ENCODE assay signal across 28 mouse cellular contexts in the genomic region with DNA sequence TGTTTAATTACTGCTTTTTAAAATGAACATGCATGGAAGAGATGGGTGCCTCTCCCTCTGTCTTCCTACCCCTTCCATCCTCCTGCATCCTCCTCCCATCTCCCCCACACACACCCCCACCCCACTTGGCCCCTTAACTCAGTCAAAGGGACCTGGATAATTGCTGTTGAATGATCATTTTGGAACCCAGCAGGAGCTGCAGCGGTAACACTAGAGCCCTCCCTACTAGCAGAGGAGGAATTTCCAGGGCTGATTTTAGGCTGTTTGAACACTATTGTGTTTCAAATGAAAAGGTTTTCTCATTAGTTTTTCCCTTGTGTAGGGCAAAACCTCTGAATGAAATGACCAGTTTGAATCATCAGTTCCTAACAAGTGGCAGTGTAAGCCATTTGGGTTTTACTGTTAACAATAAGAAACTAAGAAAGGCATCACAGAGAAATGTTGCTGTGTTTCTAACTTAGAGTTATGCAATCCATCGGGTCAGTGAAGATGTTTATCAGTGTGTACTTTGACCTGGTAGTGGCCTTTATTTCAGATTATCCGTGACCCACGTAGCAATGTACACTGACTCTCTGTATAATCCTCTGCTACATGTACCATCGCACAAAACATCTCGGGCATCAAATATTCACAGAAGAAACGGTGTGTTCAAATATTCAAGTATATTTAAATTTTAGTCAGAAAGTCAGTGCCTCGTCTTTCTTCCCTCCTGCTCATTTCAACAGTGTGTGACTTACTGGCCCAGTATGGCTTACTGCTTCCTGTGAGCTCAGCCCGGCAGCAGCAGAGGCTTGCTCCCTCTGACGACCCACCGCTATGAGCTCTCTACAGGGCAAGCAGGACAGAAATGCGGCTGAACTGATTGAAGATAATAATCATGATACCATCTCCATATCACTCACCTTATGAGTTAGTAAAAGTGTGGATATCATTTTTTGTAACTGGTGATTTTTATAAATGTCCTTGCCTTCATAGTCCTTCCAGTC. TPM values are rescaled to one million over a fixed set of nuclear protein-coding genes. Genes with fewer than 3 reads are reported as not detected.
DNase-seq lines count a peak whose midpoint lies in the region; ATAC-seq and TF ChIP-seq lines count a peak whose summit lies in the region.
"Had no signal": no experiment of that assay in that cellular context is flagged by ENCODE, and none has a peak within 500 bp of the region (broad histone marks: within the 10 kb centered on the region; RNA-seq: fewer than 3 reads in every experiment).

No protein-coding gene starts in this region.

- H3K9ac ChIP-seq in forebrain, embryonic 12.5 days, result no peak overlapping the region
- no peak overlapping the region for H3K9ac ChIP-seq in forebrain, postnatal 0 days
- no peak overlapping the region for H3K9ac ChIP-seq in midbrain, embryonic 16.5 days (ENCODE audit: low read depth, low read length)
- H3K9ac ChIP-seq: embryonic facial prominence, embryonic 12.5 days; hindbrain, embryonic 12.5 days; liver, embryonic 14.5 days; midbrain, embryonic 12.5 days; neural tube, embryonic 15.5 days had no signal

- H3K27me3 ChIP-seq in forebrain, embryonic 12.5 days, result peaks cover 45% of the 10 kb centered on the region
- H3K27me3 ChIP-seq in forebrain, postnatal 0 days (ENCODE audit: insufficient read depth, low read length), result peaks cover 5% of the 10 kb centered on the region; the same call in 1 of the 2 replicates
- H3K27me3 ChIP-seq in midbrain, embryonic 10.5 days (ENCODE audit: low read depth, poor library complexity, severe bottlenecking), result peaks cover 48% of the 10 kb centered on the region
- H3K27me3 ChIP-seq in midbrain, embryonic 16.5 days (ENCODE audit: control insufficient read depth, insufficient read depth, low read depth, low read length), result no peaks in the 10 kb centered on the region; the same call in 1 of the 2 replicates
- H3K27me3 ChIP-seq: embryonic facial prominence, embryonic 12.5 days; neural tube, embryonic 15.5 days had no signal

- peak; percentile 49; the same call in 1 of the 2 replicates for ATAC-seq in forebrain, embryonic 12.5 days (ENCODE audit: low FRiP score)
- no peak for ATAC-seq in forebrain, postnatal 0 days
- no peak for ATAC-seq in midbrain, embryonic 16.5 days

- TF ChIP-seq CTCF in forebrain, postnatal 0 days (IDR thresholded peaks at IDR 0.05; ENCODE audit: low read depth), result no peak
- no peak for TF ChIP-seq CTCF in layer of hippocampus, adult 2 months (conservative IDR thresholded peaks at IDR 0.05)

- no peak for DNase-seq in forebrain, postnatal 0 days
- DNase-seq in midbrain, embryonic 10.5 days (ENCODE audit: low spot score), result peak; percentile 19
- DNase-seq in embryo, embryonic 10 days (ENCODE audit: low spot score), result peak; percentile 54
- DNase-seq in retina, postnatal 1 day, result peak; percentile 38
- DNase-seq in heart, adult 18-20 months, result no peak
- DNase-seq in layer of hippocampus, adult 2 months (ENCODE audit: low spot score in 2 of 2), result no peak
- DNase-seq: adrenal gland, postnatal 10 days; cerebellum, postnatal 10 days; gastrocnemius, postnatal 36 days; kidney, adult 9 months; kidney, postnatal 25 days; left cerebral cortex, postnatal 4 days; right cerebral cortex, postnatal 25 days; thymus, postnatal 36 days had no signal

- no peak overlapping the region for H3K4me2 ChIP-seq in forebrain, embryonic 12.5 days
- no peak overlapping the region for H3K4me2 ChIP-seq in forebrain, postnatal 0 days (ENCODE audit: low read depth)
- no peak overlapping the region for H3K4me2 ChIP-seq in midbrain, embryonic 16.5 days (ENCODE audit: low read length)
- H3K4me2 ChIP-seq: embryonic facial prominence, embryonic 12.5 days; hindbrain, embryonic 12.5 days; midbrain, embryonic 12.5 days; neural tube, embryonic 15.5 days had no signal

- no peaks in the 10 kb centered on the region for H3K9me3 ChIP-seq in forebrain, embryonic 12.5 days
- H3K9me3 ChIP-seq in forebrain, postnatal 0 days (ENCODE audit: low read length), result no peaks in the 10 kb centered on the region
- H3K9me3 ChIP-seq in midbrain, embryonic 10.5 days (replicated peaks), result no peaks in the 10 kb centered on the region
- no peaks in the 10 kb centered on the region for H3K9me3 ChIP-seq in midbrain, embryonic 16.5 days (replicated peaks; ENCODE audit: control insufficient read depth, low read length, poor library complexity, severe bottlenecking)
- H3K9me3 ChIP-seq: embryonic facial prominence, embryonic 12.5 days; hindbrain, embryonic 12.5 days; midbrain, embryonic 12.5 days; neural tube, embryonic 15.5 days had no signal

- no peaks in the 10 kb centered on the region for H3K36me3 ChIP-seq in forebrain, embryonic 12.5 days (replicated peaks)
- no peaks in the 10 kb centered on the region for H3K36me3 ChIP-seq in forebrain, postnatal 0 days (ENCODE audit: insufficient read depth)
- H3K36me3 ChIP-seq in midbrain, embryonic 10.5 days, result no peaks in the 10 kb centered on the region
- H3K36me3 ChIP-seq in midbrain, embryonic 16.5 days (ENCODE audit: control insufficient read depth, insufficient read depth, low read length), result no peaks in the 10 kb centered on the region
- H3K36me3 ChIP-seq: embryonic facial prominence, embryonic 12.5 days; hindbrain, embryonic 12.5 days; midbrain, embryonic 12.5 days; neural tube, embryonic 15.5 days had no signal

- no peak overlapping the region for H3K27ac ChIP-seq in forebrain, embryonic 12.5 days
- no peak overlapping the region for H3K27ac ChIP-seq in forebrain, postnatal 0 days (ENCODE audit: low read depth, low read length)
- no peak overlapping the region for H3K27ac ChIP-seq in midbrain, embryonic 10.5 days (replicated peaks)
- H3K27ac ChIP-seq in midbrain, embryonic 16.5 days (ENCODE audit: low read length), result no peak overlapping the region
- H3K27ac ChIP-seq in layer of hippocampus, adult 2 months, result no peak overlapping the region
- H3K27ac ChIP-seq: embryonic facial prominence, embryonic 12.5 days; hindbrain, embryonic 12.5 days; liver, embryonic 14.5 days; macrophage; midbrain, embryonic 12.5 days; neural tube, embryonic 15.5 days had no signal

- H3K4me3 ChIP-seq in forebrain, embryonic 12.5 days (replicated peaks), result no peak overlapping the region
- H3K4me3 ChIP-seq in forebrain, postnatal 0 days (ENCODE audit: low read depth, low read length), result no peak overlapping the region
- H3K4me3 ChIP-seq in midbrain, embryonic 10.5 days, result no peak overlapping the region
- no peak overlapping the region for H3K4me3 ChIP-seq in midbrain, embryonic 16.5 days (ENCODE audit: low read depth, low read length)
- no peak overlapping the region for H3K4me3 ChIP-seq in layer of hippocampus, adult 2 months
- H3K4me3 ChIP-seq: embryonic facial prominence, embryonic 12.5 days; erythroblast, embryonic 14.5 days; hindbrain, embryonic 12.5 days; midbrain, embryonic 12.5 days; neural tube, embryonic 15.5 days had no signal

- H3K4me1 ChIP-seq in forebrain, embryonic 12.5 days, result peaks cover 25% of the 10 kb centered on the region
- peaks cover 5% of the 10 kb centered on the region; the same call in 1 of the 2 replicates for H3K4me1 ChIP-seq in forebrain, postnatal 0 days (ENCODE audit: insufficient read depth)
- H3K4me1 ChIP-seq in midbrain, embryonic 10.5 days, result peaks cover 29% of the 10 kb centered on the region
- H3K4me1 ChIP-seq in midbrain, embryonic 16.5 days (ENCODE audit: control insufficient read depth, insufficient read depth, low read length), result peaks cover 9% of the 10 kb centered on the region

- WGBS in forebrain, embryonic 12.5 days, result 8% methylated on average over 12 of the region's 12 CpGs
- 21% methylated on average over 12 of the region's 12 CpGs for WGBS in forebrain, postnatal 0 days
- WGBS in midbrain, embryonic 10.5 days, result 17% methylated on average over 12 of the region's 12 CpGs
- 15% methylated on average over 12 of the region's 12 CpGs for WGBS in midbrain, embryonic 16.5 days

RNA-seq across cellular contexts. Expression of gene Tctex1d1, which starts 1.8 kb away (rescaled TPM):
- polyA plus RNA-seq in forebrain, embryonic 12.5 days (2016; fragmentation: Nextera tagmentation; extraction: Ambion mirVana), result 0.54 and 0.86 TPM in 2 replicates
- 2.3 and 2.4 TPM in 2 replicates for total RNA-seq in forebrain, postnatal 0 days (2014; rRNA removed)
- 1.2 and 1.3 TPM in 2 replicates for polyA plus RNA-seq in forebrain, postnatal 0 days (2015; fragmentation: Nextera tagmentation; extraction: Ambion mirVana)
- polyA plus RNA-seq in midbrain, embryonic 10.5 days (2016; fragmentation: Nextera tagmentation; extraction: Ambion mirVana), result 0.19 and 0.38 TPM in 2 replicates
- 1.8 and 2.4 TPM in 2 replicates for polyA plus RNA-seq in midbrain, embryonic 16.5 days (2015; fragmentation: Nextera tagmentation; extraction: Ambion mirVana)
- not detected for total RNA-seq in heart, adult 18-20 months (2021)
- total RNA-seq in layer of hippocampus, adult 2 months (2021), result under 1 TPM; 0.27 to 0.28 TPM
- total RNA-seq: adrenal gland, postnatal 10 days had no signal
- polyA plus RNA-seq: erythroblast, embryonic 14.5 days; heart, postnatal 0 days; macrophage; midbrain, embryonic 12.5 days; spleen, adult 2 months had no signal

RNA-seq across cellular contexts. Expression of gene Insl5, which starts 50.1 kb away (rescaled TPM):
- polyA plus RNA-seq in forebrain, embryonic 12.5 days (2016; fragmentation: Nextera tagmentation; extraction: Ambion mirVana), result not detected in 2 replicates
- total RNA-seq in forebrain, postnatal 0 days (2014; rRNA removed), result 0.71 TPM in 1 of 2 replicates, not detected in the other
- polyA plus RNA-seq in forebrain, postnatal 0 days (2015; fragmentation: Nextera tagmentation; extraction: Ambion mirVana), result not detected in 2 replicates
- 0.23 and 0.41 TPM in 2 replicates for polyA plus RNA-seq in midbrain, embryonic 10.5 days (2016; fragmentation: Nextera tagmentation; extraction: Ambion mirVana)
- 0.57 and 0.65 TPM in 2 replicates for polyA plus RNA-seq in midbrain, embryonic 16.5 days (2015; fragmentation: Nextera tagmentation; extraction: Ambion mirVana)
- not detected for total RNA-seq in heart, adult 18-20 months (2021)
- total RNA-seq in layer of hippocampus, adult 2 months (2021), result 1 to 10 TPM; 1.3 to 1.6 TPM
- total RNA-seq: adrenal gland, postnatal 10 days; gastrocnemius, postnatal 36 days; left cerebral cortex, postnatal 4 days had no signal
- polyA plus RNA-seq: erythroblast, embryonic 14.5 days; heart, postnatal 0 days; intestine, embryonic 14.5 days; liver, embryonic 14.5 days; lung, embryonic 16.5 days; macrophage; midbrain, embryonic 12.5 days; spleen, adult 2 months; stomach, embryonic 14.5 days had no signal

Comparison
In these comparisons a context has a peak if more than half of its experiments do, and no peak if none do; other contexts are left out.
1. DNase-seq: peak in midbrain, embryonic 10.5 days (single experiment), embryo, embryonic 10 days (single experiment) and retina, postnatal 1 day (single experiment); none in forebrain, postnatal 0 days (single experiment), heart, adult 18-20 months (0 of 2) and layer of hippocampus, adult 2 months (0 of 2).